Mouse (Mus musculus): ENCODE results near the gene Csnk1g1. TPM values are rescaled to one million over a fixed set of nuclear protein-coding genes. Genes with fewer than 3 reads are reported as not detected.

Csnk1g1 gene
- polyA plus RNA-seq (2016; fragmentation: Nextera tagmentation; extraction: Ambion mirVana), result 7.1 and 7.4 TPM in 2 replicates

DNA sequence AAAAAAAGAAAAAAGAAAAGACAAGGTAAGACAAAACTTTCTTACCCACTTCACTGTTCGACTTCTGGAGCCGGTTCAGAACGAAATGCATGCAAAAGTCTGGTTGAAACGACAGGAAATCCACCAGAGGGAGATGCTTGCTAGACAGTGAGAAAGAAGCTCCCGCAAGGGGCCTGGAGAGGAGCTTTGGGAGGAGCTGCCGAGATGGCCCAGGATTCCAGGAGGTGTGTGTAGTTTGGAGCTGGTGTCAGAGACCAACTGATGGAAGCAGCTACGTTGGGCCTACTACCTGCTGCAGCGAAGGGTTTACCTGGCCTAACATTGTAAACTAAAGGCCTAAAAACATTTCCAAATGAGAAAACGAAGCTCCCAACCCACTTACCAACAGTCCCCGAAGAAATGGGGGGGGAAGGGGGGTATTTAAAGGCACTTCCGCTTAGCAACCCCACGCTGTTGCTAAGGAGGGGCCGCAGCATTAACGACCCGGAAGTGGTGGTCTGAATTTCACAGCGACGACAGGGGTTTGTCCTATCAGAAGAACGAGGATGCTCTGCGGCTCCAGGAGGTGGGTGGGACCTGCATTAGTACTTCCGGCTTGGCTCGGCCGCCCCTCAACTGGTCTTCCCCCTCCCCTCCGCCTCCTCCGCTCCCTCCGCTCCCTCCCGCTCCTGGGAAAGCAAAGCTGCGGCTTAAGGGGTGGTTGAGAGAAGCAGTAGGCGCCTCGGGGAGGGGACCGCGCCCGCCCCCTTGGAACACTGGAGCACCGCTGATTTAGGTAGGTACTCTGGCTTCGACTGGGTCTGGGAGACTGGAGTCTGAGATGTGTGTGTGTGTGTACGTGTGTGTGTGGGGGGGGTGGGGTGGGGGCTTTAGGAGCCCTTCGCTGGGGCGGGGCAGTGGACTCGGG is at the start of gene Csnk1g1, which contains the start of gene Trip4:
TSS of gene Csnk1g1 (plus strand) at position 531 of the 907 bp plus-strand sequence.
TSS of gene Trip4 (minus strand) at position 401 of the 907 bp plus-strand sequence.
- Histone ChIP-seq H3K36me3 (peaks cover 28% of the 10 kb centered on the region), H3K4me1 (peaks cover 28% of the 10 kb centered on the region), H3K4me2 (peak within 1 kb of the TSS; percentile 86), H3K4me3 (peak within 1 kb of the TSS; percentile 91), H3K9ac (peak within 1 kb of the TSS; percentile 89), H3K27ac (peak within 1 kb of the TSS; percentile 89), H3K27me3 (replicated peaks) (no peaks in the 10 kb centered on the region), H3K9me3 (replicated peaks) (no peaks in the 10 kb centered on the region)
- under 1% methylated on average over 38 of the region's 38 CpGs for WGBS (ENCODE audit: insufficient replicate concordance)
- peak; percentile 96 for ATAC-seq

DNA sequence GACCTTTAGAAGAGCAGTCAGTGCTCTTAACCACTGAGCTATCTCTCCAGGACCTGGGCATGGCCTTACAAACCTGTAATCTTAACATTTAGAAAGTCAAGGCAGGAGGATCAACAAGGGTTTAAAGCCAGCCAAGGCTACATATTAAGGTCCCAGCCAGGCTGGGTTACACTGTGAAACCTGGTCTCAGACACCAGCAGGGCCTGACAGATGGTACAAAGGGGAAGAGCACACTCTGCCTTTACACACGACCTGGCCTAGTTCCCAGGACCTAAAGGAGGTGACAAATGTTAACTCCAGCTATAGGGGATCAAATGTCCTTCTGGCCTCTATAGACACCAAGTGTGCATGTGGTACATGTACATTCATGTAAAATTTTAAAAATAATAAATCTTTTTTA is 49.1 kb upstream of the Csnk1g1 start:
- no peaks in the 10 kb centered on the region for H3K4me1 ChIP-seq
- 44% methylated on average over 1 of the region's 1 CpGs for WGBS (ENCODE audit: insufficient replicate concordance)
- no peaks in the 10 kb centered on the region for H3K9me3 ChIP-seq (replicated peaks)
- no peaks in the 10 kb centered on the region for H3K27me3 ChIP-seq (replicated peaks)
- ATAC-seq, result no peak
- H3K27ac ChIP-seq, result no peak overlapping the region
- H3K9ac ChIP-seq, result no peak overlapping the region
- no peak overlapping the region for H3K4me2 ChIP-seq
- peaks cover 63% of the 10 kb centered on the region for H3K36me3 ChIP-seq
- H3K4me3 ChIP-seq, result no peak overlapping the region

DNA sequence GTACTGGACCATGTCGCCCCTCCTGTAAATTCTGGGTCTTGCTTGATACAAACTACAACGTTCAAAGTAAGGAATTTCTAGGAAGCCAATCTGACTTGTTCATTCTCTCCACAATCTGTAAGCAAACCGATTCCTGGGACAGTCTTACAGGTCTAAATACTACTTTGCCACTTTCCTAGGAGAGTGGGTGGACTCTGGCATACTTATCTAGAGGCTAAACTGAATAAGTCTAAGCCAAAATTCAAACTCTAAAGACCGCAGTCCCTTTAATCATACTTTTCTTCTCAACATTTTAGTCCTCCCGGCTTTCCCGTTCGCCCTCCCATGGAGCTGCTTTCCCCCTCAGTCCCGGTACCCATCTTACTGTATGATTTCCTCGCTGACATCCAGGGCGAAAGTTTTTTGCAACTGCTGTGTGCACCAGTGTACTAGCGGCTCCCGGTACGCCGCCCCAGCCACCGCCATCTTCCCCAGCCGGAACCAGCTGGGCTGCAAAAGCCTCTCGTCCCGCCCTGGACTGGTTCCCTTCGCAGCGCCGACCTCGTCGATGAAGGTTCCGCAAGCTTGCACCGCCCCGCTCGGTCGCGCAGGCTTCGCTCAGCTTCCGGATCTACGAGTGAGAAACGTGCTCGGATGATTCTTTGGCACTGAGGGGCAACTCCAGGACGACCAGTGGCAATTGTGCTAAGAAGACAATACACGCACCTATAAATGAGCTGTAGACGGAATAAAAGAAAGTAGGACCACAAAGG is 24.0 kb upstream of the Csnk1g1 start:
- Histone ChIP-seq H3K27ac (peak overlapping the region; percentile 89), H3K4me3 (peak overlapping the region; percentile 80), H3K4me2 (peak overlapping the region; percentile 73), H3K36me3 (peaks cover 8% of the 10 kb centered on the region; the same call in 1 of the 2 replicates), H3K9ac (peak overlapping the region; percentile 87), H3K4me1 (peaks cover 17% of the 10 kb centered on the region), H3K9me3 (replicated peaks) (no peaks in the 10 kb centered on the region), H3K27me3 (replicated peaks) (no peaks in the 10 kb centered on the region)
- ATAC-seq, result peak; percentile 98
- under 1% methylated on average over 37 of the region's 37 CpGs for WGBS (ENCODE audit: insufficient replicate concordance)

DNA sequence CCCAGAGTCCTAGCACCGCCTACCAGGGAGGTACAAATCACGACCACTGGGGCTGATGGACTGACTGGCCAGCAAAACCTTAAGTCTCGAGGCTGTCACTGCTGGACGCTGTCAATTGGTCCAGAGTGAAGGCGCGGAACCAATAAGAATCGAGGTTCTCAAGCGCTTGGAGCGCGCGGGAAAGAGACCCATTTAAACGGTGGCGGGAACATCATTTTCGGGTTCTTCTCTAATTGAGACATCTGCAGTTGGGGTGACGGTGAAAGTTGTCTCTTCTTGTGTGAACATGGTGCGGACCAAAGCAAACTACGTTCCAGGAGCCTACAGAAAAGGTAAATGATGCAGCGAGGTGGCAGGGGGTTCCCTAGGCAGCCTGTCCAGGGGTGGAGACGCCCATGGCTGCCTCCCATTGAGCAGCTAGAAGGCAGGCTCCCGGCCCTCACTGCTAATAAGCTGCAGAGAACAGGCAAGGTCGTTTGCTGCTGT is 18.5 kb upstream of the Csnk1g1 start, which contains the start of gene Pclaf:
TSS of gene Pclaf (plus strand) at position 95 of the 486 bp plus-strand sequence.
- Histone ChIP-seq H3K27ac (peak within 1 kb of the TSS; percentile 78), H3K4me2 (peak within 1 kb of the TSS; percentile 81), H3K27me3 (replicated peaks) (no peaks in the 10 kb centered on the region), H3K4me1 (peaks cover 21% of the 10 kb centered on the region), H3K9ac (peak within 1 kb of the TSS; percentile 84), H3K9me3 (replicated peaks) (no peaks in the 10 kb centered on the region), H3K36me3 (peaks cover 29% of the 10 kb centered on the region), H3K4me3 (peak within 1 kb of the TSS; percentile 77)
- peak; percentile 93 for ATAC-seq
- under 1% methylated on average over 21 of the region's 21 CpGs for WGBS (ENCODE audit: insufficient replicate concordance)

DNA sequence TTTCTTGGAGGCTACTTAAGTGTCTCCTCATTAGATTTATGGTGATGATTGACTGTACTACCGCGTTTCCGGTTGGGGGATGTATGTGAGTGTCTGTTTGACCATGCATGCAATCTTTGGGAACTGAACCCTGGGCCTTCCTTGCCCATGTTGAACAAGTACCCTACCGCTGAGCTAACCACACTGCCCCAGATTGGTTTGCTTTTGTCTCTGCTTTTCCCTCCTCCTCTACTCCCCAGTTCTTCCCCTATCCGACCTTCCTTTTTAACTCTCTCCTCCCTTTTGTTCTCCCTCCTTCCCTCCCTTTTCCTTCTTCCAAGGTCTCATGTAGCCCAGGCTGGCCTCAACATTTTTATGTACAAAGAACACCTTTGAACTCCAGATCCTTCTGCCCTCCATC is 17.6 kb upstream of the Csnk1g1 start:
- no peak for ATAC-seq

DNA sequence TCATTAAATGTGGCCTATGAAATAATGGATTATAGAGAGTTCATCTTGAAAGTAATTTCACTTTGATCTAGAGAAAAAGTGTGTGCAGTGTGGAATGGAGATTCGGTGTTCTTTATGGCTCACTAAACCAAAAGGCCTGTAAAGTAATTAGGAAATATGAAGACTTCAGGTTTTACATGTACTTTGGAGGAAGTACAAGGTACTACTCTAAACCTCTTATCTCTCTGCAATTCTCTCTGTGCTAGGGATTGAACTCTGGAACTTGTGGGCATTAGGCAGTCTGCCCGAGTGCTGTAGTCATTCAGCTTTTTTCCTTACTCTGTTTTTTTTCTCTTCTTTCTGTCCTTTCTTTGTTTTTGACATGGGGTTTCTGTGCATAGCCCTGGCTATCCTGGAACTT is 11.7 kb upstream of the Csnk1g1 start:
- 77% methylated on average over 2 of the region's 2 CpGs for WGBS (ENCODE audit: insufficient replicate concordance)
- H3K36me3 ChIP-seq, result peaks cover 89% of the 10 kb centered on the region
- H3K9ac ChIP-seq, result no peak overlapping the region

More for the DNA sequence above, 17.6 kb upstream of the Csnk1g1 start:
- Histone ChIP-seq H3K9me3 (replicated peaks) (no peaks in the 10 kb centered on the region), H3K4me3 (peak overlapping the region; percentile 77), H3K4me2 (peak overlapping the region; percentile 81), H3K9ac (peak overlapping the region; percentile 84), H3K4me1 (peaks cover 15% of the 10 kb centered on the region), H3K27me3 (replicated peaks) (no peaks in the 10 kb centered on the region), H3K27ac (peak overlapping the region; percentile 78; the same call in 1 of the 2 replicates), H3K36me3 (peaks cover 38% of the 10 kb centered on the region)
- WGBS (ENCODE audit: insufficient replicate concordance), result 7% methylated on average over 5 of the region's 5 CpGs

DNA sequence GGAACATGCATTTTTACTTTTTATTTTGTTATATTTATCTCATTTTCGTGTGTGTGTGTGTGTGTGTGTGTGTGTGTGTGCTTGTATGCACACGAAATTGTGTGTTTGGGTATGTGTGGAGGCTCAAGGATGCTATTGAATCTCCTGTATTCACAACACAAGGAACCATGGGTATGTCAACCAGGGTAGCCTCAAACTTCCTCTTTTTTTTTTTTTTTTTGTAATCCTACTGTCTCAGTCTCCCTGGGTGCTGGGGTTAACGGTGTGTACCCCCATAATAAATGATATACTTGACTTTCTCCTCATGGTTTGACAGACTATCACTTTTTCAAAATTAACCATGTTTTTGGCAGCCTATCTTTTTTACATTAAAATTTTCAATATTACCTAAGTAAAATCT is 5.8 kb upstream of the Csnk1g1 start:
- no peak overlapping the region for H3K27ac ChIP-seq
- H3K4me1 ChIP-seq, result peaks cover 6% of the 10 kb centered on the region
- WGBS (ENCODE audit: insufficient replicate concordance), result 65% methylated on average over 3 of the region's 3 CpGs
- H3K27me3 ChIP-seq (replicated peaks), result no peaks in the 10 kb centered on the region
- H3K9ac ChIP-seq, result no peak overlapping the region
- H3K4me2 ChIP-seq, result no peak overlapping the region
- H3K9me3 ChIP-seq (replicated peaks), result no peaks in the 10 kb centered on the region
- H3K4me3 ChIP-seq, result no peak overlapping the region
- no peak for ATAC-seq
- peaks cover 76% of the 10 kb centered on the region for H3K36me3 ChIP-seq

More for the DNA sequence above, 11.7 kb upstream of the Csnk1g1 start:
- Histone ChIP-seq H3K4me3 (no peak overlapping the region), H3K27me3 (replicated peaks) (no peaks in the 10 kb centered on the region), H3K4me1 (peaks cover 7% of the 10 kb centered on the region), H3K9me3 (replicated peaks) (no peaks in the 10 kb centered on the region), H3K27ac (no peak overlapping the region), H3K4me2 (no peak overlapping the region)
- no peak for ATAC-seq

DNA sequence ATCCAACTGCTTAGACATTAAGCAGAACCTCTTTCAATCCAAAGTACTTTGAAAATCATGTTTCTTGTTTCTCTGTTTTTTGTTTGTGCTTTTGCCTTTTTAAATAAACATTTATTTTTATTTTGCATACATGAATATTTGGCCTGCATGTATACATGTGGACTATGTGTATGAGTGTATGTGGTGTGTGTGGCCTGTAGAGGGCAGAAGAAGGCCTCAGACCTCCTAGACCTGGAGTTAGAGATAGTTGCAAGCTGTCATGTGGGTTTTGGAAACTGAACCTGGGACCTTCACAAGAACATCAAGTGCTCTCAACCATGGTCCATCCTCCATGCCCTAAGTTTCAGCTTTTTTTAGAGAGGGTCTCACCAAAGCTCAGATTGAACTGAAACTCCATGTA is 5.3 kb upstream of the Csnk1g1 start:
- Histone ChIP-seq H3K4me3 (no peak overlapping the region), H3K4me1 (peaks cover 8% of the 10 kb centered on the region), H3K36me3 (peaks cover 71% of the 10 kb centered on the region)

DNA sequence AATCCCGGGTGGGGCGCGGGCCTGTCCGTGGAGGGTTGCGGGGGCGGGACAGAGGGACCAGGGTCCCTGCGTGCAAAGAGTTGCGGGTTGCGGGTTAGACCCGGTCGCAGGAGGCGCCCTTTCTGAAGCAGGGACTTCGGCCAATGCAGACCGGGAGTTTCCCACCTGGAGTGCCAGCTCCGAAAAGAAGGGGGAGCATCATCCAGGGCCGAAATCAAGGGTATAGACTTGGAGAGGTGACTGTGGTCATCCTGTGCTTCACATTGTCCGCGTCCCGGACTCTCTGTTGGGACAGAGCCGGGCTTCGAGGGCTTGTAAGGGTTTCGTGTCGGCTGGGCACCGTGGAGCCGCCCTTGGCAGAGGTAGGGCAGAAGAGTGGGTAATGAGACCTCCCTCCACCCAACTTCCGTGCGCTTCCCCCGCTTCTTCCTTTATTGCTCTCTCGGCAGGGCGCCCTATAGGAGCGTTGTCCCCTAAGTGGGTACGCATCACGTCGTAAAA is 627 bp downstream of the Csnk1g1 start:
- peaks cover 30% of the 10 kb centered on the region for H3K4me1 ChIP-seq
- peak overlapping the region; percentile 91 for H3K4me3 ChIP-seq
- peak overlapping the region; percentile 89 for H3K27ac ChIP-seq
- peak overlapping the region; percentile 89 for H3K9ac ChIP-seq
- WGBS (ENCODE audit: insufficient replicate concordance), result under 1% methylated on average over 34 of the region's 34 CpGs
- ATAC-seq, result peak; percentile 67
- H3K4me2 ChIP-seq, result peak overlapping the region; percentile 86
- no peaks in the 10 kb centered on the region for H3K9me3 ChIP-seq (replicated peaks)
- no peaks in the 10 kb centered on the region for H3K27me3 ChIP-seq (replicated peaks)
- peaks cover 21% of the 10 kb centered on the region for H3K36me3 ChIP-seq

More for the DNA sequence above, 5.3 kb upstream of the Csnk1g1 start:
- Histone ChIP-seq H3K9me3 (replicated peaks) (no peaks in the 10 kb centered on the region), H3K27me3 (replicated peaks) (no peaks in the 10 kb centered on the region), H3K27ac (no peak overlapping the region), H3K9ac (no peak overlapping the region), H3K4me2 (no peak overlapping the region)
- ATAC-seq, result no peak

DNA sequence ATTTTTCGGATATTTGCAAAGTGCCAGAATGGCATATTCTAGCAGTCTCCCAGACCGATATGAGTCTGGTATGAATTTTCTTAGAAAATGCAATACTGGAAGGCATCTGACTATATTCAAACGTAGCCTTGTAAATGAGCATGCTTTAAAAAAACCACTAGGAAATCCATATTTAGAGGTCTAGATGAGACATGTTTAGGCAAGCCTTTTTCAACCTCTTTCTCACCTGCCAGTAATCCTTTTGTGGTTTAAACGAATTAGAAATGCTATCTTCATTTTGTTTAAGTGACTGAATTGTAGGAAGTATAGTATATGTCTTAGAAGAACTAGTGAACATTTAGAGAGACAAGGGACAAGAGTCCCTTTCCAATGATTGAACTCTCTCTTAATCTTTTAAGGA is 1.1 kb downstream of the Csnk1g1 start:
- H3K27me3 ChIP-seq (replicated peaks), result no peaks in the 10 kb centered on the region
- H3K36me3 ChIP-seq, result peaks cover 18% of the 10 kb centered on the region
- H3K27ac ChIP-seq, result peak overlapping the region; percentile 89
- H3K9ac ChIP-seq, result peak overlapping the region; percentile 89
- H3K4me3 ChIP-seq, result peak overlapping the region; percentile 91
- 3% methylated on average over 4 of the region's 4 CpGs for WGBS (ENCODE audit: insufficient replicate concordance)
- peaks cover 35% of the 10 kb centered on the region for H3K4me1 ChIP-seq
- peak overlapping the region; percentile 86 for H3K4me2 ChIP-seq
- ATAC-seq, result no peak
- H3K9me3 ChIP-seq (replicated peaks), result no peaks in the 10 kb centered on the region

DNA sequence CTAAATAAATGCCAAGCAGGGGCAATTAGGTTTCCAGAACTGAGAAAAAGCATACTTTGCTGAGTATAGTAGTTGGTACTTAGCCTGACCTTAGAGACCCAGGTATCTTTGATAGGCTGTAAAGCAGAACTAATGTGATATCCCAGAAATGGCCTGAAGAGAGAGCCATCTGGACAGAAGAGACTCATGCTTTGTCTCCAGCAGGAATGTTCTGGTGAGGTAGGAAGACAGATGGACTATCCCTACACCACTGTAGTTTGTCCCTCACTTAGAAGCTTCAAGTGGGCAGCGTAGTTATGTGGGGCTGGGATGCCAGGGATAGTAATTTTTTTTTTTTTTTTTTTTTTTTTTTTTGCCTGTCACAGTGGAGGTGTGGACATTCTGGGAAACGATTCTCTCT is 5.3 kb downstream of the Csnk1g1 start:
- Histone ChIP-seq H3K36me3 (no peaks in the 10 kb centered on the region), H3K4me1 (peaks cover 54% of the 10 kb centered on the region), H3K4me2 (no peak overlapping the region), H3K27ac (no peak overlapping the region), H3K9me3 (replicated peaks) (no peaks in the 10 kb centered on the region), H3K9ac (no peak overlapping the region), H3K4me3 (no peak overlapping the region), H3K27me3 (replicated peaks) (no peaks in the 10 kb centered on the region)
- ATAC-seq, result no peak
- 68% methylated on average over 2 of the region's 2 CpGs for WGBS (ENCODE audit: insufficient replicate concordance)
